Mouse (Mus musculus) hindlimb bud, embryonic 11.5 days (tissue): ENCODE data around the gene Krtap1-4.

Experiments
- DNase-seq: peaks from one replicate; pipeline ENCODE4 v3.0.0-alpha.2; 2012; ENCODE audit warnings: low read depth, low spot score; ENCODE audit errors: extremely low spot score

Gene Krtap1-4

DNA sequence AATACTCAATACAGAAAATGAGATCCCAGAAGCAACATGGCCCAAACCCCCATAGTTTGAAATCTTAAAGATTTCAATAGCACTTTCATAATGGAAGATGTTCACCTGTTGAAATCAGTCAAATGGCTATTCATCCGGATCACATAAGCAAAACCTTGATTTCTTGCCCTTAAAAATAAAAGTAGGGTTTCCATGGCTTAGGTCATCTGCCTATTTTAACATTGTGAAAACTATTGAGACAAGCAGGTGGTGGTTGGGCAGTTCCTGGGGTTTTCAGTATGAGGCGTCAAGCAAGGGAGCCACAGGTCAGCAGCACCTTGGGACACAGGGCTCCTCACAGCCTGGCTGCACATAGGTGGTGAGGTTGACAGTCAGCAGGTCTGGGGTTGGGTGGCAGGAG is 27.3 kb downstream of the Krtap1-4 start:
- DNase-seq, result no peak

GRCm38 (mm10) chr11:99550765-99551164 is 32.7 kb downstream of the Krtap1-4 start, which contains the start of gene Krtap3-3:
Gene Krtap3-3 (minus strand): TSS chr11:99550865.
- DNase-seq, result no peak

- DNase-seq, result no peak
These were observed 35.6 kb downstream of the Krtap1-4 start for GRCm38 (mm10) chr11:99547892-99548291.

DNA sequence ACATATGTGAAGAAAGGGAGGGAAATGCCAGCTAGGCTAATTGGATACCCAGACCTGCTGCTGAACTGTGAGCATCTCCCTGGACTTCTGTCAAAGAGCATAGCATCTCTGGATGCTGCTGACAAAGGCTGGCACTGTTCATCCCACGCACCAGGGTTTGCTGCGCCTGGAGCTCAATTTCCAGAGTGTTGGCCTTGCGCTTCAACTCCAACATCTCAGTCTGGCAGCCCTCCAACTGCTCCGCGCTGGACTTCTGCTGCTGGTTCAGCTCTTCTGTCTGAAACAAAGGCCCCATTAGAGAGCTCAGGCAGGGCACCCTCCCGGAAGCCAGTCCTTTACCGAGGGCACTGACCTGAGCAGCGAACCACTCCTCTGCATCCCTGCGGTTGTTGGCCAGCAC is 43.7 kb downstream of the Krtap1-4 start:
- DNase-seq, result no peak
